Mouse (Mus musculus) testis, postnatal 10 days (tissue): ENCODE results near the gene Irf3.

Experiments
- DNase-seq: peaks from one replicate; pipeline ENCODE4 v3.0.0; 2021; ENCODE audit warnings: low spot score

Gene Irf3

GRCm38 (mm10) chr7:45033722-45034359 lies 36.4 kb downstream of the Irf3 start:
- no peak for DNase-seq

- DNase-seq = no peak
Observed at GRCm38 (mm10) chr7:45035631-45036030, 38.2 kb downstream of the Irf3 start.

- DNase-seq = no peak
Observed at GRCm38 (mm10) chr7:45036702-45037101, 39.3 kb downstream of the Irf3 start.

- DNase-seq = peak; percentile 83
Observed at GRCm38 (mm10) chr7:45037720-45038361, 40.4 kb downstream of the Irf3 start.

- no peak for DNase-seq
Observed at GRCm38 (mm10) chr7:45038411-45038810, 41.0 kb downstream of the Irf3 start.

- DNase-seq = no peak
Observed at GRCm38 (mm10) chr7:45040851-45041250, 43.4 kb downstream of the Irf3 start.

GRCm38 (mm10) chr7:45043307-45043706 lies 45.9 kb downstream of the Irf3 start:
- no peak for DNase-seq

GRCm38 (mm10) chr7:45045741-45046140 lies 48.3 kb downstream of the Irf3 start:
- DNase-seq = no peak

- no peak for DNase-seq
Observed at GRCm38 (mm10) chr7:45046853-45047350, 49.5 kb downstream of the Irf3 start.

GRCm38 (mm10) chr7:45047491-45047890 lies 50.0 kb downstream of the Irf3 start:
- DNase-seq = no peak

GRCm38 (mm10) chr7:45048001-45048890 lies 50.8 kb downstream of the Irf3 start:
- DNase-seq = no peak

GRCm38 (mm10) chr7:45048923-45049657 lies 51.6 kb downstream of the Irf3 start:
- no peak for DNase-seq

- peak; percentile 89 for DNase-seq
Observed at GRCm38 (mm10) chr7:45050945-45051600, 53.6 kb downstream of the Irf3 start.

GRCm38 (mm10) chr7:45051601-45051974 lies 54.1 kb downstream of the Irf3 start:
- DNase-seq = no peak
